Mouse (Mus musculus): ENCODE measurements around the gene Dlg2.
A peak's percentile ranks its signal among the peaks of the same experiment; 100 is the strongest.

Dlg2 gene

DNA sequence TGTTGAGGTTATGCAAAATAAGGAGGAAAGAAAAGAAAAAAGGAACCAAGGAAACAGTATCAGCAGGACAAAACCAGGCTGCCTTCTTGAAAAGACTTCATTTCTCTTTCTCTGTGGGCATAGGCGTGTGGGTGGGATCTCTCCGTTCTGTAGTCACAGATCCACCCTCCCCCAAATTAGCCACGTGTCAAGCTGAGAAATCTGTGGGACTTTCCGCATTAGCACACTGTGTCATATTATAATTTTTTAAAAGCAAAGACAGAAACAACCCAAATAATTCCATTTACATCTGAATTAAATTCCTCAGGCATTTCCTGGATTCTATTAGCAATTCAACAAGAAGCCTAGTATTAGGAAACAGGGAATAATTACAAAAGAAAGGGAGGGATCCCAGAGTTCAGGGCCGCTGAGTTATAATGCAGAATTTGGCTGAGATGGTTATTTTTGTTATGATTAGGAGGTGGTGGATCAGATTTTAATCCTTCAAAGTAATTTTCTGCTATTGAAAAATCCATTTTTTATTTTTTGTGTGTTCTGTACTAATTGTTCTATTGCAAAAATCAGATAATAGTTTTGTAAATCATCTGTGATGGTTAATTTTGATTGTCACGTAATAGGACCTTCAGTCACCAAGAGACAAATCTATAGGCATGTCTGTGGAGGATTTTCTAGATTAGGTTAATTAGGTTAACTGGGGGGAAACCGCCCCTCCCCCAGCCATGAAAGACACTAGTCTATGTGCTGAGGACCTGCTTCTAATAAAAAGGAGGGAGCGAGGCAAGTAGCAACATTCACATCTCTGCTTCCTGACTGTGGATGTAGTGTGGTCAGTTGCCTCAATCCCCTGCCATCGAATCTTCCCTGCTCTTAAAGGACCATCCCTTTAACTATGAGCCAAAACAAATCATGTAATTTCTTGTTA lies 63.3 kb downstream of the Dlg2 start:
- DNase-seq (ENCODE audit: low spot score in 2 of 2): peak; percentile 16 to 22

DNA sequence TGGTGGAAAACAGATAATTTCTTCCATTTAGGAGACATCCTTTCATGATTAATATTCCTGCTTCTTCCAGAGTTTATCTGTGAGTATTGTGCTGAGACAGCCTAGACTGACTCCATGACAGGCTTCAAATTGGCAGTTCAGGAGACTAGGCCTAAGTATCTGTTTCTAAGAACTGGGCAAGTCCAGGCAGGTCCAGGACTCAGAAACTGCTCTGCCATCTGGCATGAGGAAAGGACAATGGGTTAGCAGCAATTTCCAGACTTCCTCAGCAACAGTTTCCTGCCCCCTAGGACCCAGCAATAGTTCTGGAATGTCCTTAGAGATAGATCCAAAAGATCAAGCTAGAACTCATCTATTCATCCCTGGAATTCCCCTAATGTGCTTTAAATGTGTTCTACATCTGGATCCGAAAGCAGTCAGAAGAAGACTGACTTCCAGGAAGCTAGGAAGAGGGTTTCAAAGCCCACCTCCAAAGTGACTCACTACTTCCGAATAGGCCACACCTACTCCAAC lies 64.4 kb downstream of the Dlg2 start:
- no peak for DNase-seq (ENCODE audit: low spot score in 2 of 2)

DNA sequence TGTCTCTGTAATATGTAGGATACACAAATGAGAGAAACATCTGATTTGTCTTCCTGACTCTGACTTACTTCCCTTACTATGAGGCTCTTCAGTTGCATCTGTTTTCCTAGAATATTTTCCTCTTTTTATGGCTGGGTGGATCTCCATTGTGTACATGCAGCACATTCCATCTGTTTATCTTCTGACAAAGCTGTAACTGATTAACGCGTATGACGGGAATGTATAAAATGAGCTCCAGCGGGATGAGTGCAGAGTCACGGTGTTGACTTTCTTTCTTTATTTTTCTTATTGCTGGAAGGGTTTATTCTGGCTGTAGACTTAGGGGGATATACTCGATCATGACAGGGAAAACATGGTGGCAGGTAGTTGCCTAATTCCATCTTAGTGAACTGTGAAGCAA lies 76.9 kb downstream of the Dlg2 start:
- no peak for DNase-seq (ENCODE audit: low spot score in 2 of 2)

DNA sequence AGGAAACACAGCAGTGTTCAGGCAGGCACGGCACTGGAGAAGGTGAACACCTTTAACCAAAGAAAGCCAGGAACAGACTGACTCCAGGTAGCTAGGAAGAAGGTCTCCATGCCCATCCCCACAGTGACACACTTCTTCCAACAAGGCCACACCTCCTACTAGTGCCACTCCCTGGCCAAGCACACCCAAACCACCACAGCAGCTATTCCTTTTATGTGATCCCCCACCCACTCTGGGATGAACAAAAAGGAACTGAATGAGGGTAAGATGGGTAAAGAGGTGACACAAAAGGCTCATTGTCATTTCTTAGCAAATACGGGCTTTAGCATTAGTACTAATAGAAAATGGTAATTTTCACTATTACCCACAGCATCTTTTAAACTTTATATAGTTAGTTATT lies 77.9 kb downstream of the Dlg2 start:
- no peak for DNase-seq (ENCODE audit: low spot score in 2 of 2)

DNA sequence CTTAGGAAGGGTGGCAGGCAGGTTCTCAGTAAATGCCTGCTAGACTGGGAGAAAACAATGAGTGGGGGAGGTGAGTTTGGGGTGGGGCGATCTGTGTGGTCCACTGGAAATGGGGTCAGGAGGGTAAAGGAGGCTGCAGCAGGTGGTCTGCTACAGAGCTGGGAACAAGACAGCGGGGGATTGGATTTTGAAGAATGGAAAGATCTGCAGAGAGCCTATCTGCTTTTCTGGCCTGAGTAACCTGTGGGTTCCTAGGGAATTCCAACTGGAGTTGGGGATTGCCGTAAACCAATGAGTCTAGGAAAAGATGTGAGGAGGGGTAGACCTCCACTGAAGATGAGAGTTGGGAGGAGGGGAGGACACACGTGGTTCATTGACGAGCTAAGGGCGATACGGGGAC lies 92.7 kb downstream of the Dlg2 start:
- no peak for DNase-seq (ENCODE audit: low spot score in 2 of 2)

DNA sequence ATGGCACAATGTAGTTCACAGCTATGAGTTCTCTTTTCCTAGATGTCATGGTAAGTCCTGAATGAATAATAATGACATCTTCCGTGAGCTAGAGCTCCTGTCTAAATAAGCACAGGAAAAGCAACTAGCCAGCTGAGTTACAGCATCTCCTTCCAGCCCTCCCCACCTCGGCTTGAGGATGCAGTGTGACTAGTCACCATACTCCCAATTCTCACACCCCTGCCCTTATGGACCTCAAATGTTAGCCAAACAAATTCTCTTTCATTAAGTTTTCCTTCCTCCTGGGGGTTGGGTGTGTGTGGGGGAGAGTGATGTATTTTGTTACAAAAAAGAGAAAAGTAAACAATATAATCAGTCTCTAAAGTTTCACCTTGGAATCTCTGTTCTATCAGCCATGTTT lies 111.3 kb downstream of the Dlg2 start:
- no peak for DNase-seq (ENCODE audit: low spot score in 2 of 2)

DNA sequence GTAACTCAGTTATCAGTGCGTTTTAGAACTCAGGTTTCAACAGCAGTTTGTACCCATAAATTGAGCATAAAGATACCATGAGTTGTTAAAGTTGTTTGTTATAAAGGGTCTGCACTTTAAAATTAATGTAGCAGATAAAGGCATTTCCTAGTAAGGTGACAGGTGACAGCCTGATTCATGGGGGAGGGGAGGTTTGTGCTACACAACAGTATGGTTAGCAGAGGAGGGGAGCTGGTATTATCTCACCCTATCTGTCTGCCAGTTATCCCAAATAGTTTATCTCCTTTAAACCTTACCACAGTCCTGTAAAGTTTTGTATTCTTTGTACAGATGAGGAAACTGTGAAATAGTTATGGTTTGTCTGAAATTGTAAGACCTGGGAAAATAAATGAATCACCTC lies 111.8 kb downstream of the Dlg2 start:
- DNase-seq (ENCODE audit: low spot score in 2 of 2): no peak

DNA sequence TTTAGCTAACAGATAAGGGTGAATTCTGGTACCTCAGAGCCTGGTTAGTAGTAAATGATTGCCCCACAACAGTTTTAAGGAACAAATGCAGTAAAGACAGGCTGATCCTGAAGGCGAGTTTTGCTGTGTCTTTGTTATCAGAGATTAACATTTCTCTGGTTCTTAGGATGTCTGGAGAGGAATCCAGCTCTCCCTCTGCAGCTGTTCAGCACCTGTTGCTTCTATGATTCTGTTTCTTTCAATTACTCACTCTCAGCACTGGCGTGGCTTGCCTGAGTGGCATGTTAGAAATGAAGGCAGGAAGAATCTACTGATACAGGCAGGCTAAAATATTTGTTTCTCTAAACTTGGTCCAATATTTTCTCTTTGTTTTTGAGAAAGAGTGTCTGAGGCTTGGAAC lies 133.3 kb downstream of the Dlg2 start:
- no peak for DNase-seq (ENCODE audit: low spot score in 2 of 2)

DNA sequence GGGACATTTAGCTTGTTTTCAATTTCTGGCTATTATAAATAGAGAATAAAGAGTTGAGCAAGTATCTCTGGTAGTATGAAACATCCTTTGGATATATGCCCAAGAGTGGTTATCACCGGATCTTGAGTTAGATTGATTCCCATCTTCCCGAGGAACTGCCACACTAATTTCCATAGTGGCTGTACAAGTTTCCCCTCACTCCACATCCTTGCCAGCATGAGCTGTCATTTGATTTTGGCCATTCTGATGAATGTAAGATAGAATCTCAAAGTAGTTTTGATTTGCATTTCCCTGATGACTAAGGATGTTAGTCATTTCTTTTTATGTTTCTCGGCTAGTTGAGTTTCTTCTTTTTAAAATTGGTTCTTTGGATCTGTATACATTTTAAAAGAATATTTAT lies 154.1 kb downstream of the Dlg2 start:
- peak in 1 of 2 experiments; percentile 7 for DNase-seq (ENCODE audit: low spot score in 2 of 2)

DNA sequence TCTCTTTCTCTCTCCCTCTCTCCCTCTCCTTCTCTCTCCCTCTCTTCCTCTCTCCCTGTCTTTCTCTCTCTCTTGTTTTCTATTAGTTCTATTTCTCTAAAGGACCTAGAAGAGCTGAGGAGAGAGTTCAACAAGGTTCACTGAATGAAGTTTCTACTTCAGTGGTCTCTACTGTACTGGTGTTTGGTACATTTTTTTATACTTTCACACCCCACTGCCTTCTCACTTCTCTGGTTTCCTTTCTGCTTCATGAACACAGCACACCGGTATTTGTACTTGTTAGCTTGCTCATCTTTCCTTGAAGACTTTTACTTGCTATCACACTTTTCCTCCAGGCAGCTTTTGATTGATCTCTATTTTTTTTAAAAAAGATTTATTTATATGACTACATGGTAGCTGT lies 173.0 kb downstream of the Dlg2 start:
- no peak for DNase-seq (ENCODE audit: low spot score in 2 of 2)

DNA sequence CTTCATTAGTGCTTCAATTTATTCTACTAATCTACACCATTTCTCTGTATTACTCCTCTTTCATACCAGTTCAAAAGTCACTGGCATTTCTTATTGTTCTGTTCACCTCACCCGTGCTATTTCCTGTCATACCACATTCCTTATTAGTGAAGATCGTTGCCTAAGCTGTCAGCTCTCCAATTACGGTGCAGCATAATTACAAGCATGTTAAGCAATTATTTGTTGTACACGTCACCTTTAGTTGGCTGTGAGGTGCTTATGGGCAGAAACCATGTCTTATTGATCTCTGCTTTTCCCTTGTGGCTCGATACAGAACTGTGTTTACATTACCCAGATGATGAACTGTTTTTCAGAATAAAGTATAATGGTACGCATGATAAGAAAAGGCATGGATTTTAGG lies 174.7 kb downstream of the Dlg2 start:
- DNase-seq (ENCODE audit: low spot score in 2 of 2): no peak

DNA sequence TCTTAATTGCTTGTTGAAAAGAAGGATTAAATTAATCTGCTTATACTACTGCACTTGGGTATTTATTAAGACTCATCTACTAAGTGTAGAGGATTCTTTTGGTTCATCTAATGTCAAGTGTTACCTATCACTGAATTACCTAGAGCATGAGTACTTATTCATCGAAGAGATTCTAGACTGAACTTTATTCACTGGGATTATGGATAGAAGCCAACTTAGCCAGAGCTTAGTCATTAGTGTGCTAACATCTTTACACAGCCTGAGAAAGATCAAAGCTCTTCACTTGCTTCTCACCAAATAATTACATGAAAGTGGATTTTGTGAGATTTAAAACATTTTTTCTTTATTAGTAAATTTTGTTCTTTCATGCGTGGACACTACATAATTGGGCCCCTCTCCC lies 175.1 kb downstream of the Dlg2 start:
- no peak for DNase-seq (ENCODE audit: low spot score in 2 of 2)

DNA sequence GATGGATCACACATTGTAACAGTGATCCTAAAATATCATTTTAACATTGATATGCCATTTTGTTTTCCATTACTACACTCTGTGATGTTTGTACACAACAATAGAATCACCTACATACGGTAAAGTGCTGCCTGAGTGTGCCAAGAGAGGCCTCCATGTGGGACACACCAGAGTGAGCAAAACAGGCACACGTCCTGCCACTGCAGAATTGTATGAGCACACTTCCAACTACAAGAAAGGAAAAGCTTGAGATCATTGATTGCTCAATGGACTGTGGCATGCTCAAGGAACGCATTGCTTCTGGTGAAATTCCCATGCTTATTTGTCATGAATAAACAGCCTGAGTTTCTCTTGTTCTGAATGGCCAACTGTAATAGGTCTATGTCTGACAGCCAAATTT lies 182.1 kb downstream of the Dlg2 start:
- DNase-seq (ENCODE audit: low spot score in 2 of 2): no peak

DNA sequence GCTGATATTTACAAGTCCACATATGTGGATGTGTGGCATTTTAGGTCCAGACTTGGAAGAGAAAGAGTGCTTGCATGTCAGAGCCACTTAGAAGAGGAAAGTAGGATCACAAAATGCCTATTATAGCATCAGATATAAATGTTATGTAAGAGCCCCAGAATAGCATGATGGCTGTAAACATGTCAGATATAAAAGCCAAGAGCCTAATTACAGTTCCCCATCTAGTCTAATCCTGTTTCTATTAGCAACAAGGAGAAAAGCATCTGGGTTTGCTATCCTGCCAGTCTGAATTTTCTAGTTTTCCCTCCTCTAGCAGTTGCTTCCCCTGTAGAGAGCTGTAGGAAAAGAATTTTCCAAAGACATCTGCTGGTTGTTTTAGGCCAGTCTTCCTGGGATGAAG lies 217.6 kb downstream of the Dlg2 start:
- peak; percentile 28 to 73 for DNase-seq (ENCODE audit: low spot score in 2 of 2)

DNA sequence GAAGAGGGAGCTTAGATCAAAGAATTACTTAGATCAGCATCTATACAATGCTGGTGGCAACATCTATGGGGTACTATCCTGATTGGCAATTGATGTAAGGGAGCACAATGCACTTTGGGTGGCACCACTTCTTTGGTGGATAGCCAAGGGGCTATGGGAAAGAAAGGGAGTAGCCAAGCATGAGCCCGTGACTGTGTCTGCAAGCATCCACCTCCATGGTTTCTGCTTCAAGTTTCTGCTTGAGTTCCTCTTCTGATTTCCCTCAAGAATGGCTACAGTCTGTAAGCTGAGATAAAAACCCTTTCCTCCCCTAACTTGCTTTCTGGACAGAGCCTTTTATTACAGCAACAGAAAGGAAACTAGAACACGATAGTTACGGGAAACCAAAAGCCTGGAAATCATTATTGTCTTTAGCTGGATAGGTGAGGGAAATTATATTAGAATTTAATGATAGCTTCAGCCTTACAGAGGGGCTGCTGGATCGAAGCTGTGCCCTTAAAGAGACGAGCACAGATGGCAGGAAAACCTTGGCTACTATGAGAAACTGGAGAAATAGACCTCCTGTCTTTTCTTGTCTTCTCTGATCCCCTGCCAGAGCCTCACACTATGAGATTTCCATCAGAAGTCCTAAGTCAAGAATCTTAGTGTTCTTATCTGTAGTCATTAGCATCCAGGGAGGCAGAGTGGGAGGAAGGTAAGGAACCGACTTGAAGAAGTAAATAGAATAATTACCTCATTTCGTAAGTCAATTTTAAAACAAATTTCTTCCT lies 219.9 kb downstream of the Dlg2 start:
- no peak for DNase-seq (ENCODE audit: low spot score in 2 of 2)

DNA sequence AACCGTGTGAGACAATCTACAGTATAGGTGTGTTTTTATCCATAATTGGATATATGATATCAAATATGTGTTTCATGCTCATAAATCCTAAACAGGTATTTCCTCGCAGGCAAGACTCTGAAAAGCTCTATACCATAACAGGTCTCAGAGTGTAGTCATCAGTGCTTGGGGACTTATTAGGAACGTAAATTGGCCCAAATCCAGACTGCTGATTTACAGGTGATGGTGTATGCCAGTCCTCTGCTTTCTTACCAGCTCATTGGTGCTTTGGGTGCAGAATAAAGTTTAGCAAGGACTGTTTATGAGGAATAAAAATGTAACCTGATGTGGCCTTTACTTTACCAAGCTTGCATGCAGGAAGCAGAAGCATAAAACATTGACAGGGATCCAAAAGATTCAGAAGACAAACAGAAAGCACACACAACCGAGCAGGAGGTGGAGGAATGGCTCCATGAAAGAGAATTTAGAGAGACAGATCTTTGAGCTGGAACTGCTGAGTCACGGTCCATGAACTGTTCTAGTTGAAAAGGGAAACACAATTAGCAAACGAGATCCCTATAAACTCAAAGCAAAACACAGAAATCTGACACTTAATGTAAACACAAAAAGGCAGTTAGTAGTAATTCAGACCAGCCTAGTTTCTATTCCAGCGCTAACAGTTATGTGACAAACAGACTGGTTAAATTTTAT lies 226.8 kb downstream of the Dlg2 start:
- DNase-seq (ENCODE audit: low spot score in 2 of 2): no peak

DNA sequence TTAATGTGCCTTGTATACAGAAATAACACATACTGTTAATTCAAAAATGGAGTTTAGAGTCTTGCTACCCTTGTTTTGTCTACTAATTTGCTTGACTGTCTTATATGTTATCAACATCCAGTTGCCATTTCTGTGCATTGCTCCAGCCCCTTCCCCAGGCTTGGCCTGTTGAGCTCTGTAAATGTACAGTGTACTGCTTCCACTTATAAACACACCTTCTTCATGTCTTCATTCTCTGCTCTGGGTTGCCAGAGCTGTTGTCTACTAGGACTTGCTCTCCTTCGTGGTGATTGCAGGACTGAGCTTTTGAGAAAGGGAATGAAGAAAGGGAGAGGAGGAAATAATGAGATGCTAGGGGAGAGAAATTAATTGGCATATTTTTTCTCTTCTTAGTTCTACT lies 227.5 kb downstream of the Dlg2 start:
- DNase-seq (ENCODE audit: low spot score in 2 of 2): no peak

DNA sequence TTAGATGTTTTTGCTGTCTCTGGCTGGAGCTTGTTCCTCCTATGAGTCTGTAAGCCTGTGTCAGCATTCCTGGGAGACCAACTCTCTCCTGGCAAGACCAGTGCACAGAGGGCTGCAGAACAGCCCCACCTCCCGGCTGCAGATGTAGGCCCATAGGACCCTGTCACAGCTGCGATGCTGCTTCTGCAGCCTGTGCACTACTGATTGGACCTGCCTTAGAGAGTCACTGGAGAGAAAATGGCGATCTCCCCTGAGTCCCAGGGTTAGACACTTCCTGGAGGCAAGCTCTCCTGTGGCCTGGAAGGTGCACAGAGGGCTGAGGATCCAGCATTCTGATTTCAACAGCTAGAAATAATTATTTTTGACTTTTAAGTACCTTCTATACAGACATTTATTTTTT lies 257.6 kb downstream of the Dlg2 start:
- no peak for DNase-seq (ENCODE audit: low spot score in 2 of 2)

DNA sequence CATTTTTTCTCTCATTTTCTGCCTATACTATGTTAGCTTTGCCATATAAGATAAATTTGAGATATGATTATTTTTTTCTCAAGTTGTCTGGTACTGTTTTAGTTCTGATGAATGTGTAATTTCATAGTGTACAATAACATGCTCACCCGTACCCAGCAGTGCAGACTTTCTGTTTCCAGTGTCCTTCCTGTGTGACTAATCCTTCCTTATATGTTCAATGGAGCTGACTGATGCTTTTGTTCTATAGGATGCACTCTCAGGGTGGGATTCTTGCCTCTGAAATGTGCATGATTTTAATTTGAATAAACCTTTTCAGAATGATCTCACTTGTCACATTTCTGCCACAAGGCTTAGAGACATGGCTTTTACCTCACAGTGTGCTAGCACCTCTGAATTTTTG lies 259.9 kb downstream of the Dlg2 start:
- DNase-seq (ENCODE audit: low spot score in 2 of 2): no peak

DNA sequence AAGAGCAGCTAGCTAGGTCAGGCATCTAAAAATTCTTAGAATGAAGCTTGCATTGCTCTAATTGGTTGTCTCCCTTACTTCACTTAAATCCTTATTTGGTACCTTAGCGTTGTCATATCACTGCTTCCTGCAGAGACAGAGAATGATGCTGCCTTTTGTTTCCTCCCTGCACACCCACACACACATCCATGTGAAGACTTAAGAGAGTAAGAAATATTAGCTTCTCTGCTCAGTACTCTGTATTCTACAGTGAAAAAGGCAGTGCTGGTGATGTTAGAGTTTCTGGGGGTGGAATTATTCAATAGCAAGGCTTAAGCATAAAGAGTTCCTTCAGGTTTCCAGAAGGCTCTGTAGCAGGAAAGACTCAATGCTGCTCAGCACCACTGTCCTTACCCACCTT lies 272.2 kb downstream of the Dlg2 start:
- peak; percentile 6 to 46 for DNase-seq (ENCODE audit: low spot score in 2 of 2)

DNA sequence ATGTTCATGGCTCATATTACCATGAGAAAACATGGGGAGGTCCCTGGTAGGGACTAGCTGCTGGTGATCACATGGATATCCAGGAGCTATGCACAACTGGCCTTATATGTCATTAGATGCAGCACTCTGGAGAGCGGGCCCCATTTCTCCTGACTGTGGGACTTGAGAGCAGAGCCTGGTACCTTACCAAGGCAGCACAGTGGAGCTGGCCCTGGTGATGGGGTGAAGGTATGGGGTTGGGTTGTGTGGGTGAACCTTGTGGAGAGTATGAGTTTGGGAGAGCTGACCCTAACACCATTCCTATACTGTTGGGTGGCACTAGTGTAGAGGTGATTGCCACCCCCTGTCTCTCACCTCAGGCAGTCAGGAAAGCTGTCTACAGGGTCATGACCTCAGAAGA lies 311.5 kb downstream of the Dlg2 start:
- DNase-seq (ENCODE audit: low spot score in 2 of 2): no peak

DNA sequence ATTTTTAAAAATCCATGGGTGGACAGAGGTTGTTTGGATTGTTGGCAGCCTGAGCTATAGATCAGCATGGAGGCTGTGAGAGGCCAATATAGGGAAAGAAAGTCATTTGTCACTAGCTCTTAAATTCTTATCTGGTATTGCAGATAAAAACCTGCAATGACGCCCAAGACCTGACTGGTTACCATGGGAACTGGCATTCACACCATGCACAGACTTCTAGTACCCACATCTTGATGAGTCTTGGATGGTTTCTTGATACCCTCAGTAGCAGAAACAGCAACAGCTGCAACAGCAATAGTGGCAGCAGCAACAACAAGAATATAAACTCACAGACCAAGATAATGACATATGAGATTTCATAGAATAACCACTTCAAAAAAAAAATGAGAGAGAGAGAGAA lies 315.1 kb downstream of the Dlg2 start:
- DNase-seq (ENCODE audit: low spot score in 2 of 2): no peak

Data from left cerebral cortex, adult 9 months (tissue).